8 mouse cellular contexts compared by ENCODE assay signal in genomic region chr13:35395630-35396029, GRCm38 (mm10).
A peak's percentile ranks its signal among the peaks of the same experiment; 100 is the strongest.
DNase-seq lines count a peak whose midpoint lies in the region; ATAC-seq lines count a peak whose summit lies in the region.

No protein-coding gene starts in this region.

- DNase-seq in embryo, embryonic 10 days (ENCODE audit: low spot score), result peak; percentile 22
- DNase-seq in embryo, embryonic 9.5 days (ENCODE audit: extremely low spot score), result no peak
- peak; percentile 66 for DNase-seq in 3134 (ENCODE audit: extremely low read depth, insufficient read length, low spot score)
- DNase-seq in embryo, embryonic 10.5 days (ENCODE audit: low spot score), result peak; percentile 29
- peak; percentile 61 for DNase-seq in large intestine, adult 2 months (ENCODE audit: low read depth, low spot score)
- DNase-seq in left cerebral cortex, adult 18-20 months (ENCODE audit: low spot score in 2 of 2), result no peak
- no peak for DNase-seq in retina, embryonic 14.5 days (ENCODE audit: low spot score)

- WGBS in large intestine, adult 2 months, result 10% methylated on average over 5 of the region's 5 CpGs

- no peak for ATAC-seq in inflammation-experienced regulatory T-cells, adult 6 months

Comparison
In these comparisons a context has a peak if more than half of its experiments do, and no peak if none do; other contexts are left out.
1. DNase-seq: peak in embryo, embryonic 10 days (single experiment), 3134 (single experiment), embryo, embryonic 10.5 days (single experiment) and large intestine, adult 2 months (single experiment); none in embryo, embryonic 9.5 days (single experiment), left cerebral cortex, adult 18-20 months (0 of 2) and retina, embryonic 14.5 days (single experiment).